Mouse (Mus musculus) lung, adult 2 months (tissue): ENCODE data around the gene Hspb9.

ENCODE experiments used
- CTCF ChIP-seq: fragments of 200-500 bp; IDR thresholded peaks from 2 replicates; pipeline ENCODE4 v1.5.1; 2011; ENCODE audit warnings: mild to moderate bottlenecking, low read length, control low read depth; ENCODE audit not compliant: insufficient read depth
- POLR2A ChIP-seq: fragments of 200-500 bp; IDR thresholded peaks from 2 replicates; pipeline ENCODE4 v1.6.1; 2011; ENCODE audit warnings: low read depth, mild to moderate bottlenecking, control low read depth, low read length, borderline replicate concordance; ENCODE audit errors: extremely low read depth

DNA sequence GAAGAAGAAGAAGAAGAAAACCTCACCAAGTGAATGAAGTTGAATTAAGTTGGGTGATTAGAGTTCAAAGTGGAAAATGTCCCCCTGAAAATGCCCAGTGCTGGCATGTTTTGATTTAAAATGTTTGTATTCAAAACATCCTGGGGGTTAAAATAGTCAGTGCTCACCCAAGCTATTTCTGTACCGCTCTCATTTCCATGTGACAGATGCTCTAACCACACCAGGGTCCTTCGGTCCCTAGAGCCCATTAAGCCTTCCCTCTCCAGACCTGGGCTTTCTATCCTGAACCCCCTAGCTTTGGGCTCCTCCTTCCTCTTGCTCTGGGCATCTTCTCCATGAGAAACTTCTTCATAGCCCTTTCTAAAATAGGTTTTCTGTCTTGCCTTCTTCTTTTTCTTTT lies 29.6 kb upstream of the Hspb9 start:
- TF ChIP-seq CTCF: no peak
- no peak for TF ChIP-seq POLR2A
